Mouse (Mus musculus): ENCODE results near the gene Afdn.

Afdn gene

GRCm38 (mm10) chr17:13740796-13741195 lies 19.5 kb upstream of the Afdn start:
- no peak for DNase-seq

- no peak for DNase-seq
These were observed 18.7 kb upstream of the Afdn start for GRCm38 (mm10) chr17:13741611-13742010.

GRCm38 (mm10) chr17:13742334-13742733 lies 18.0 kb upstream of the Afdn start:
- no peak for DNase-seq

GRCm38 (mm10) chr17:13742941-13743708 lies 17.2 kb upstream of the Afdn start:
- DNase-seq, result no peak

GRCm38 (mm10) chr17:13743709-13744079 lies 16.6 kb upstream of the Afdn start:
- peak; percentile 58 for DNase-seq

- peak; percentile 50 for DNase-seq
These were observed 16.1 kb upstream of the Afdn start for GRCm38 (mm10) chr17:13744219-13744618.

- peak; percentile 95 for DNase-seq
These were observed 15.5 kb upstream of the Afdn start for GRCm38 (mm10) chr17:13744824-13745223.

- peak; percentile 49 for DNase-seq
These were observed 15.0 kb upstream of the Afdn start for GRCm38 (mm10) chr17:13745373-13745772.

- no peak for DNase-seq
These were observed 14.0 kb upstream of the Afdn start for GRCm38 (mm10) chr17:13746330-13746729.

GRCm38 (mm10) chr17:13747681-13748080 lies 12.7 kb upstream of the Afdn start:
- no peak for DNase-seq

- no peak for DNase-seq
These were observed 11.3 kb upstream of the Afdn start for GRCm38 (mm10) chr17:13749027-13749426.

GRCm38 (mm10) chr17:13753918-13754317 lies 6.4 kb upstream of the Afdn start:
- no peak for DNase-seq

GRCm38 (mm10) chr17:13754940-13755339 lies 5.4 kb upstream of the Afdn start:
- DNase-seq, result no peak

GRCm38 (mm10) chr17:13758586-13758985 lies 1.8 kb upstream of the Afdn start:
- DNase-seq, result no peak

GRCm38 (mm10) chr17:13759156-13759852 lies 1.0 kb upstream of the Afdn start:
- DNase-seq, result peak; percentile 59

GRCm38 (mm10) chr17:13760675-13761178 lies 388 bp downstream of the Afdn start:
- no peak for DNase-seq

GRCm38 (mm10) chr17:13761179-13761913 lies 1.0 kb downstream of the Afdn start, which contains the start of gene Tcte2:
Gene Tcte2, minus strand, starts transcription at chr17:13761825.
- peak; percentile 52 for DNase-seq

GRCm38 (mm10) chr17:13763819-13764218 lies 3.5 kb downstream of the Afdn start:
- no peak for DNase-seq

- peak; percentile 41 for DNase-seq
These were observed 4.6 kb downstream of the Afdn start for GRCm38 (mm10) chr17:13764911-13765310.

GRCm38 (mm10) chr17:13768531-13768930 lies 8.2 kb downstream of the Afdn start:
- DNase-seq, result peak; percentile 68

GRCm38 (mm10) chr17:13769256-13769655 lies 8.9 kb downstream of the Afdn start:
- peak; percentile 57 for DNase-seq

- DNase-seq, result no peak
These were observed 17.3 kb downstream of the Afdn start for GRCm38 (mm10) chr17:13777676-13778075.

GRCm38 (mm10) chr17:13778865-13779264 lies 18.5 kb downstream of the Afdn start:
- DNase-seq, result no peak

Measured in kidney, adult 9 months (tissue).